Mouse (Mus musculus) heart, embryonic 15.5 days (tissue): Measurements from ENCODE around the gene Dynll2. TPM values are rescaled to one million over a fixed set of nuclear protein-coding genes. Genes with fewer than 3 reads are reported as not detected.
A peak's percentile ranks its signal among the peaks of the same experiment; 100 is the strongest.

Experiments
- ATAC-seq: fragments of 200-750 bp; cut with Nextera tagmentation; replicated peaks from 2 replicates; pipeline ENCODE4 v1.8.0; 2017; ENCODE audit warnings: low read depth, moderate TSS enrichment; ENCODE audit not compliant: insufficient number of reproducible peaks, insufficient read depth, low FRiP score
- H3K27ac ChIP-seq: fragments of 300-500 bp; sonication (generic); 2 replicates; pipeline ENCODE4 v1.5.1; 2015; ENCODE audit warnings: mild to moderate bottlenecking, inconsistent platforms
- H3K27me3 ChIP-seq: fragments of 300-500 bp; sonication (generic); 2 replicates; pipeline ENCODE4 v1.6.1; 2015; ENCODE audit warnings: inconsistent platforms
- H3K36me3 ChIP-seq: fragments of 300-500 bp; sonication (generic); 2 replicates; pipeline ENCODE4 v1.6.1; 2015; ENCODE audit warnings: mild to moderate bottlenecking, inconsistent platforms
- H3K4me1 ChIP-seq: fragments of 300-500 bp; sonication (generic); replicated peaks from 2 replicates; pipeline ENCODE4 v1.6.1; 2015; ENCODE audit warnings: inconsistent platforms
- H3K4me2 ChIP-seq: fragments of 300-500 bp; sonication (generic); 2 replicates; pipeline ENCODE4 v1.6.1; 2015; ENCODE audit warnings: inconsistent platforms, mild to moderate bottlenecking, moderate library complexity
- H3K4me3 ChIP-seq: fragments of 300-500 bp; sonication (generic); 2 replicates; pipeline ENCODE4 v1.5.1; 2015; ENCODE audit warnings: mild to moderate bottlenecking, inconsistent platforms
- H3K9ac ChIP-seq: fragments of 300-500 bp; sonication (generic); 2 replicates; pipeline ENCODE4 v1.6.1; 2015; ENCODE audit warnings: mild to moderate bottlenecking, inconsistent platforms
- H3K9me3 ChIP-seq: fragments of 300-500 bp; sonication (generic); replicated peaks from 2 replicates; pipeline ENCODE4 v1.6.1; 2016; ENCODE audit warnings: inconsistent platforms
- WGBS: fragments of 180-500 bp; shearing (Covaris S2); methylation state at CpG from one replicate; pipeline ENCODE4 v1.1.7; 2015; ENCODE audit warnings: mixed read lengths; 5-methylcytosine and 5-hydroxymethylcytosine counted together
- polyA plus RNA-seq: library from polyadenylated mRNA; unstranded; fragments of >200 nt; fragmentation: Nextera tagmentation; extraction: Ambion mirVana; gene quantifications from 2 replicates; pipeline ENCODE4 v1.2.1, GENCODE M21; 2015

Gene Dynll2
- polyA plus RNA-seq, 1 experiment from 2014 or later = 23.1 TPM

GRCm38 (mm10) chr11:87966214-87966613 is 21.1 kb downstream of the Dynll2 start:
- no peak overlapping the region for H3K9ac ChIP-seq
- H3K36me3 ChIP-seq = no peaks in the 10 kb centered on the region
- H3K4me2 ChIP-seq = no peak overlapping the region
- H3K4me1 ChIP-seq = 0 out of 2 replicates have a peak, but pooled peaks cover 8% of the 10 kb centered on the region
- no peak overlapping the region for H3K27ac ChIP-seq
- no peak overlapping the region for H3K4me3 ChIP-seq
- peak; percentile 43; the same call in 1 of the 2 replicates for ATAC-seq
- H3K27me3 ChIP-seq = peaks cover 11% of the 10 kb centered on the region; the same call in 1 of the 2 replicates
- no peaks in the 10 kb centered on the region for H3K9me3 ChIP-seq
- WGBS = 26% methylated on average over 10 of the region's 10 CpGs

GRCm38 (mm10) chr11:87965293-87965692 is 22.0 kb downstream of the Dynll2 start:
- H3K4me1 ChIP-seq = 0 out of 2 replicates have a peak, but pooled peaks cover 8% of the 10 kb centered on the region
- WGBS = 47% methylated on average over 3 of the region's 3 CpGs
- H3K27me3 ChIP-seq = peaks cover 10% of the 10 kb centered on the region; the same call in 1 of the 2 replicates
- no peak overlapping the region for H3K9ac ChIP-seq
- no peak overlapping the region for H3K4me2 ChIP-seq
- ATAC-seq = no peak
- H3K9me3 ChIP-seq = no peaks in the 10 kb centered on the region
- H3K4me3 ChIP-seq = no peak overlapping the region
- H3K36me3 ChIP-seq = no peaks in the 10 kb centered on the region
- no peak overlapping the region for H3K27ac ChIP-seq

GRCm38 (mm10) chr11:87957066-87957465 is 30.3 kb downstream of the Dynll2 start:
- no peaks in the 10 kb centered on the region for H3K9me3 ChIP-seq
- no peaks in the 10 kb centered on the region for H3K4me1 ChIP-seq
- H3K9ac ChIP-seq = no peak overlapping the region
- no peaks in the 10 kb centered on the region for H3K36me3 ChIP-seq
- H3K4me2 ChIP-seq = no peak overlapping the region
- H3K27me3 ChIP-seq = 0 out of 2 replicates have a peak, but pooled peaks cover 5% of the 10 kb centered on the region
- ATAC-seq = no peak
- 30% methylated on average over 7 of the region's 7 CpGs for WGBS
- no peak overlapping the region for H3K27ac ChIP-seq
- no peak overlapping the region for H3K4me3 ChIP-seq

GRCm38 (mm10) chr11:87955144-87955543 is 32.2 kb downstream of the Dynll2 start:
- H3K9ac ChIP-seq = no peak overlapping the region
- no peak overlapping the region for H3K27ac ChIP-seq
- H3K4me1 ChIP-seq = no peaks in the 10 kb centered on the region
- no peaks in the 10 kb centered on the region for H3K9me3 ChIP-seq
- H3K4me3 ChIP-seq = no peak overlapping the region
- WGBS = 9% methylated on average over 1 of the region's 1 CpGs
- ATAC-seq = no peak
- no peak overlapping the region for H3K4me2 ChIP-seq
- 0 out of 2 replicates have a peak, but pooled peaks cover 5% of the 10 kb centered on the region for H3K27me3 ChIP-seq
- no peaks in the 10 kb centered on the region for H3K36me3 ChIP-seq

- Histone ChIP-seq H3K36me3 (no peaks in the 10 kb centered on the region), H3K4me1 (no peaks in the 10 kb centered on the region), H3K9ac (no peak overlapping the region), H3K27ac (no peak overlapping the region), H3K4me2 (no peak overlapping the region), H3K4me3 (no peak overlapping the region), H3K9me3 (no peaks in the 10 kb centered on the region), H3K27me3 (peaks cover 8% of the 10 kb centered on the region; the same call in 1 of the 2 replicates)
- 0% methylated on average over 2 of the region's 2 CpGs for WGBS
- no peak for ATAC-seq
Measured at GRCm38 (mm10) chr11:87949990-87950389, 37.3 kb downstream of the Dynll2 start.

GRCm38 (mm10) chr11:87935467-87935866 is 51.9 kb downstream of the Dynll2 start:
- ATAC-seq = no peak

GRCm38 (mm10) chr11:87933731-87934130 is 53.6 kb downstream of the Dynll2 start:
- ATAC-seq = no peak
- WGBS = 66% methylated on average over 2 of the region's 2 CpGs
- no peaks in the 10 kb centered on the region for H3K9me3 ChIP-seq
- no peaks in the 10 kb centered on the region for H3K36me3 ChIP-seq
- H3K27ac ChIP-seq = no peak overlapping the region
- H3K27me3 ChIP-seq = no peaks in the 10 kb centered on the region
- H3K4me3 ChIP-seq = no peak overlapping the region
- no peak overlapping the region for H3K4me2 ChIP-seq
- H3K4me1 ChIP-seq = no peaks in the 10 kb centered on the region
- H3K9ac ChIP-seq = no peak overlapping the region

More at GRCm38 (mm10) chr11:87935467-87935866, 51.9 kb downstream of the Dynll2 start:
- 65% methylated on average over 3 of the region's 3 CpGs for WGBS
- H3K36me3 ChIP-seq = no peaks in the 10 kb centered on the region
- no peaks in the 10 kb centered on the region for H3K9me3 ChIP-seq
- H3K27ac ChIP-seq = no peak overlapping the region
- no peak overlapping the region for H3K4me3 ChIP-seq
- no peaks in the 10 kb centered on the region for H3K4me1 ChIP-seq
- no peak overlapping the region for H3K4me2 ChIP-seq
- H3K9ac ChIP-seq = no peak overlapping the region
- H3K27me3 ChIP-seq = no peaks in the 10 kb centered on the region

GRCm38 (mm10) chr11:87930348-87930747 is 57.0 kb downstream of the Dynll2 start:
- H3K9me3 ChIP-seq = no peaks in the 10 kb centered on the region
- no peak overlapping the region for H3K4me3 ChIP-seq
- H3K36me3 ChIP-seq = no peaks in the 10 kb centered on the region
- no peak for ATAC-seq
- H3K4me1 ChIP-seq = no peaks in the 10 kb centered on the region
- 91% methylated on average over 2 of the region's 2 CpGs for WGBS
- H3K27me3 ChIP-seq = no peaks in the 10 kb centered on the region
- no peak overlapping the region for H3K4me2 ChIP-seq
- no peak overlapping the region for H3K27ac ChIP-seq
- H3K9ac ChIP-seq = no peak overlapping the region

Other genes with a start within 250 kb of the Dynll2 start
- 101 and 103 TPM in 2 replicates for gene Supt4a, start 250.0 kb downstream of the Dynll2 start, polyA plus RNA-seq
- gene Tspoap1, start 227.0 kb downstream of the Dynll2 start, polyA plus RNA-seq = 0.24 and 1.9 TPM in 2 replicates
- gene Mpo, start 194.0 kb downstream of the Dynll2 start, polyA plus RNA-seq = 0.69 and 3.8 TPM in 2 replicates
- 0.13 and 0.79 TPM in 2 replicates for gene Lpo, start 159.2 kb downstream of the Dynll2 start, polyA plus RNA-seq
- 7.0 and 8.3 TPM in 2 replicates for gene Mks1, start 134.3 kb downstream of the Dynll2 start, polyA plus RNA-seq
- gene Epx, start 112.0 kb downstream of the Dynll2 start, polyA plus RNA-seq = 0.19 and 0.31 TPM in 2 replicates
- not detected in 2 replicates for gene Olfr462, start 95.3 kb downstream of the Dynll2 start, polyA plus RNA-seq
- gene Olfr463, start 90.1 kb downstream of the Dynll2 start, polyA plus RNA-seq = not detected in 2 replicates
- not detected in 2 replicates for gene Olfr464, start 66.6 kb downstream of the Dynll2 start, polyA plus RNA-seq
- gene Srsf1, start 59.8 kb upstream of the Dynll2 start, polyA plus RNA-seq = 149 and 172 TPM in 2 replicates
- 22.2 and 24.9 TPM in 2 replicates for gene Vezf1, start 80.7 kb upstream of the Dynll2 start, polyA plus RNA-seq
- 18.4 and 20.3 TPM in 2 replicates for gene Cuedc1, start 110.5 kb upstream of the Dynll2 start, polyA plus RNA-seq
- gene Mrps23, start 216.9 kb upstream of the Dynll2 start, polyA plus RNA-seq = 80.7 and 93.9 TPM in 2 replicates